Mouse (Mus musculus): ENCODE data around the gene Abraxas2.
A peak's percentile ranks its signal among the peaks of the same experiment; 100 is the strongest.

The Abraxas2 gene

DNA sequence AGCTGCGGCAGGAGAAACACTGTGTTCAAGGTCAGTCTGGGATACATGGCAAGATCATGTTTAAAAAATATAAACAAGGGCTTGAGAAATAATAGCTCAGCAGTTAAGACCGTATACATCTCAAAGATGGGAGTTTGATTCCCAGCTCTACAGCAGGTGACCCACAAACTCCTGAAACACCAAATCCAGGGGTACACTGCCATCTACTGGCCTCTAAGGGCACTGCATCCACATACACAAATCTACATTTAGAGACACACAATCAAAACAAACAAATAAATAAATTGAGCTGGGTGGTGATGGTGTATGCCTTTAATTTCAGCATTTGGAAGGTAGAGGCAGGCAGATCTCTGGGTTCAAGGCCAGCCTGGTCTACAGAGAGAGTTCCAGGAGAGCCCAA, 39.2 kb downstream of the Abraxas2 start:
- DNase-seq (ENCODE audit: low read depth, low spot score), result no peak

DNA sequence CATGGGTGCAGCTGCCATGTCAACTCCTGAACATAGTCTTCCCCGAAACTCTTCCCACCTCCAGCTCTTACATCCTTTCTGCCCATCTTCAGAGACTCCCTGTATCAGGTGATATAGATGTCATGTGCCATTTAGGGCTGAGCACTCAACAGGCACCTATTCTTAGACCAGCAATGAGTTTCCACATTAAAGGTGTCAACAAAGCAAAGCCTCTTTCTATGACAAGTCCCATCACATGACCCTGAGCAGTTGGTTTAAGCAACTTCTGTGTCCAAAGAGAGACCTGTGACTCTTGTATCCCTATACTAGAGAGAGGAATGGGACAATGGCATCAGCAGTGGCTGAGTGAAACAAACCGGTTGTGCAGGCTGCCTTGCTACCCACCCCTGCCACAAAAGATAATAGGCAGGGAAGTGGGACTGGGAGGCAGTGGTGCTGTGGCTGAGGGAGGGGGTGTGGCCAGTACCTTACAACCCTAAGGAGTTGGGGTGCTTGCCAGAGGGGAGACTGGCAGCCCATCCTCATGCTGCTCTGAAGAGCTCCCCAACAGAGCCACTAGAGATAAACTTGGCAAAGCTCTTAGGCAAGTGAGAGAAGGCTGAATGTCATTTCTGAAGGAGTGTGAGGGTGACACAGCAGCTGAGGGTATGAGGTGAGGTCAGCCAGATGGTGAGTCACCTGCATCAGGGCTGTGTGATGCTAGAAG, 42.0 kb downstream of the Abraxas2 start:
- DNase-seq (ENCODE audit: low read depth, low spot score), result no peak

DNA sequence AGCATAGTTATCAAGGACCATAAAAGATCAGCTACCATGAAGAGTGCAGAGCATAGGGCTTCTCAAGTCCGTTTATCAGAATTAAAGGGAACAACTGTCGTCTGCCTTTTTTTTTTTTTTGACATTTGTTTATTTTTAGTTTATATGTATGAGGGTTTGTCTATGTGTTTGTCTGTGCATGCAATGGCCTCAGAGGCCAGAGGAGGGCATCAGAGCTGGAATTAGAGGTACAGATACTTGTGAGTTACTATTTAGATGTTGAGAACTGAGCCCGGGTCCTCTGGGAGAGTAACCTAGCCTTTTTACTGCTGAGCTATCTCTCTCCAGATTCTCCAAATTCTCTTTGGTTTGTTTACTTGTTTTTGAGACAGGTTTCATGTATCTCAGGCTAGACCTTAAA, 44.8 kb downstream of the Abraxas2 start:
- DNase-seq (ENCODE audit: low read depth, low spot score), result no peak

DNA sequence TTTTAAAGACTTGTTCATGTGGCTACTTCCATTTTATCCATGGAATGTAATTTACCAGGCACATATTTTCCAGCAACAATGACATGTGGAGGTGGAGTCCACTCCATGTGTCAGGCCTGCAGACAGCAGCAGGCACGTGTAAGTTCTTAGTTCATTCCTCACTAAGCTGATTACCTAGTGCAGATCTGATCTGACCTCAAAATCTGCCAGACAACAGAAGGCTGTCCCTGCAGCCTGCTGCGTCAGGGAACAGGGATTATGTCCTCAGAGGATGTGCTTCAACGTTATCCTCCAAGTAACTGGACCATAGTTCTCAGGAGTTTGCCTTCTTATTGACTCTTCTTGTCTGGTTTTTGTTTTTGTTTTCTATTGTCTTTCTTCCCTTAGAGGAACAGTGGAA, 62.9 kb downstream of the Abraxas2 start:
- peak; percentile 31 for DNase-seq (ENCODE audit: low read depth, low spot score)

DNA sequence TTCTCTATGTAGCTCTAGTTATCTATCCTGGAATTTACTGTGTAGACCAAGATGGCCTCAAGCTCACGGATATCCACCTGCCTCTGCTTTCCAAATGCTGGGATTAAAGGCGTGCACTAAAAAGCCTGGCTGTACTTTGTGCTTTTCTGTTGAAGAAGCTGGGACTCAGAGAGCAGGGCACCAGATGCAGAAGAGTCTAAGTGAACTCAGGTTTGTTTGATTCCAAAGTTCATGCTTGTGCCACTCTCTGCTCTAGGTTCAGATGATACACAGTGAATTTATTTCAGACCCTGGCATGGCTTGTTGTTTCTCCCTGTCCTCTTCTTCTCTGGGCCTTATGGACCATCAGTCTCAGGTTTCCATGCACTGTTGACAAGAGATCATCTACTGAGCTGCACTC, 66.2 kb downstream of the Abraxas2 start:
- DNase-seq (ENCODE audit: low read depth, low spot score), result no peak

DNA sequence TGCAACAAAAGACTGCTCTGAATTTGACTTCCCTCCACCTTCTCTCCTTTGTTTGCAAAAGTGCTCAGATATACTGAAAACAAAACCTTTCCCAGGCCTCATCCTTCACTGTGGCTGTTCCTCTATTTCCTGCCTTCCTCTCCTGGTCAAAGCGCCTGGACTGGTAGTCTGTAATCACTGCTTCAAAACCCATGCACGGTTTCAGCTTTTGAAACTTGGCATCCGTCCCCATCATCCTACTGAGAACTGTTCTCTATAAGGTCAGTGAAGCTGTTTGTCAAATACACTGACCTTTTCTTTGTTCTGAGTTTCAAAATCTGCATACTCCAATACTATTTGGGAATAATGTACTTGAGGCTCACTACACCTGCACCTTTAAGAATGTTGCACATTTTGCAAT, 68.2 kb downstream of the Abraxas2 start:
- no peak for DNase-seq (ENCODE audit: low read depth, low spot score)

DNA sequence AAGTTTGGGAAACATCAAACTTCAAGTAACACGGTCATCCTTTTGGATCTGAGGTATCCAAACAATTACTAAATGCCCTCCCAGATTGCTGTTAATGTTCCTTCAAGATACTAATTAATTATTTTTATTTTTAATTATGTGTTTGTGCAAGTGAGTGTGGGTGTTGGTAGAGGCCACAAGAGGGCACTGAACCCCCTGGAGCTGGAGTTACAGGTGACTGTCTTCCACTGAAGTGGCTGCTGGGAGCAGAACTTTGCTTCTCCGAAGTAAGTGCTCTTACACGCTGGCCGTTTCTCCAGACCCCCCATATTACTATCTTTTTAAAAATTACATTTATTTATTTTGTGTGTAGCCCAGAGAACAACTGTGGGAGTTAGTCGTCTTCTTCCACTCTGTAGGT, 71.0 kb downstream of the Abraxas2 start:
- DNase-seq (ENCODE audit: low read depth, low spot score), result no peak

DNA sequence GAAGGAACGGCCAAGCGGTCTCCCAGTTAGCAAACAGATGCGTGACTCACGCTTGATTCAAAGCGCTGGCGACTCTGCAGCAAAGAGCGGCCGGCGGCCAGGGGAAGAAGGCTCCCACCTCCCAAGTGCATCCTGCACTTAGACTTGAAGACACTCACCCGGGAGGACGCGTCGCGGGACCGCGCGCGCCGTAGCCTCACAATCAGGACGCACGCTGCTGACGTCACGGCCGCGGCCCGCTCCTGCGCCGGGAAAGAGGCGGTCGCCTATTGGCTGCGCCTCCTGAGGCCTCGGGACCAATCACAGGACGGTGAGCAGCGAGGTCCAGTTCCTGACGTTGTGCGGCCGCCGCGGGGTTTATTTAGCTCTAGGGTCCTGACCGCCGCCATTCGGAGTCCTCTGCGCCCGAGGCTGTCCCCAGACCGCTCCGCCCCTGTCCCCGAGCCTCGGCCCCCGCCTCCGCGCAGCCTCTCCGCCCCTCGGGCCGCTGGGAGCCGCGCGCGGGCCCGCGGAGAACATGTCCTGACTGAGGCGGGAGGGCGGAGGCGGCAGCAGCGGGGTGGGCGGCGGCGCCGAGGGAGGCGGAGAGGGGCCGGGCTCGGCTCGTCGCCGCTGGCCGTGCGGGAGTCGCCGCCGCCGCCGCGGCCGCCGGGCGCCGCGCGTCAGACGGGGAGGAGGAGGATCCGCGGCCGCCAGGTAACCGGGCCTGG, 72.0 kb downstream of the Abraxas2 start, which contains the start of gene Zranb1:
Gene Zranb1 (plus strand): TSS at position 293 of the 710 bp plus-strand sequence.
- peak; percentile 99 for DNase-seq (ENCODE audit: low read depth, low spot score)

DNA sequence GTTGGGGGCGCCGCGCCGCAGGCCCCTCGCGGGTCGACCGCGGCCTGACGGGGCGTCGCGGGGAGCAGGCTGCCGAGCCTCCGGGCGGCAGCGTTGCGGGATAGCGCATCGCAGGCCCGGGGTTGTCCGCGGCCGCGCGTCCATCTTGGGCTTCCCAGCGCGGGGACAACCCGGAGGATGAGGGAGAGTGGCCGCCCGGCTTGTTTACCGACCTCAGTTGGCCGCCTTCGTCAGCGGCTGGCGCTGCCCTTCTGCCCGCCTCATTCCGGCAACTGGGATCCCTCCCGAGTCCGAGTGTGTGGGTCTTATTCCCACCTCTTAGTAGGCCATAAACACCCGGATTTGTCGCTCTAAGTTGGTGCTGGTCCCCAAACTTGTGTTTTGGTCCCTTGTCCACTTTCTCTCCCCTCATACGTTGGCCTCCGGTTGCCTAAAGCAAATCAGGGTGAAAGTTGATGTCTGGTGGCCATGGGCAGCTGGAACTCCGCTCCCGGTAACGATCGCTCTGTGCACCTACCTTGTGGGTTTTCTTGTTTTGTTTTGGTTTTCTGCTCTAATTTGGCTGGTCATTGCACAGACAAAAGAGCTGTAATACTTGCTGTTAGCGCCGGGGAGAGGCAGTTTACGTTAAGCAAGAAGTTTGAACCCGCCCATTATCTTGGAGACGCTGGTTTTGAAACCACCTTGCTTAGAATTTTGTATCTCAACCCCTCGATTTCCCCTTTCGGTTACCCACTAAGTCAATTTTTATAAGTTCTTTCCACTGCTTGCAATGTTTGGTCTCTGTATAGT, 72.7 kb downstream of the Abraxas2 start:
- DNase-seq (ENCODE audit: low read depth, low spot score), result peak; percentile 48

DNA sequence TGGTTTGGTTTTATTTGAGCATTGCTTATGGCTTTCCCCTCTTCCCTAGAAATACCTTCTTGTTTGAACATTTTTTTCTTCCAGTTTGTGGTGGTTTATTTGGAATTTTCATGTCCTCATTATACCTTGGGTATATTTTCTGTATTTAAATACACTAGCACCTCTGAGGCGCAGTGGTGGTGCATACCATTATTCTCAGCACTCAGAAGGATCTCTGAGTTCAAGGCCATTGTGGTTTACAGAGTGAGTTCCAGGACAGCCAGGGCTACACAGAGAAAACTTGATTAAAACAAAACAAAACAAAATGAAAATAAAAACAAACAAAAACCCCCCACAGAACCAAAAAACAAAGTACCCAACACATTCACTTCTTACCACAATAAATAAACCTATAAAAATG, 74.3 kb downstream of the Abraxas2 start:
- no peak for DNase-seq (ENCODE audit: low read depth, low spot score)

Data from brain, adult 2 months (tissue).